Mouse (Mus musculus): ENCODE results near the gene Klf6. TPM values are rescaled to one million over a fixed set of nuclear protein-coding genes. Genes with fewer than 3 reads are reported as not detected.

Klf6 gene
- polyA plus RNA-seq (2012; rRNA removed): 11.8 and 12.3 TPM in 2 replicates

DNA sequence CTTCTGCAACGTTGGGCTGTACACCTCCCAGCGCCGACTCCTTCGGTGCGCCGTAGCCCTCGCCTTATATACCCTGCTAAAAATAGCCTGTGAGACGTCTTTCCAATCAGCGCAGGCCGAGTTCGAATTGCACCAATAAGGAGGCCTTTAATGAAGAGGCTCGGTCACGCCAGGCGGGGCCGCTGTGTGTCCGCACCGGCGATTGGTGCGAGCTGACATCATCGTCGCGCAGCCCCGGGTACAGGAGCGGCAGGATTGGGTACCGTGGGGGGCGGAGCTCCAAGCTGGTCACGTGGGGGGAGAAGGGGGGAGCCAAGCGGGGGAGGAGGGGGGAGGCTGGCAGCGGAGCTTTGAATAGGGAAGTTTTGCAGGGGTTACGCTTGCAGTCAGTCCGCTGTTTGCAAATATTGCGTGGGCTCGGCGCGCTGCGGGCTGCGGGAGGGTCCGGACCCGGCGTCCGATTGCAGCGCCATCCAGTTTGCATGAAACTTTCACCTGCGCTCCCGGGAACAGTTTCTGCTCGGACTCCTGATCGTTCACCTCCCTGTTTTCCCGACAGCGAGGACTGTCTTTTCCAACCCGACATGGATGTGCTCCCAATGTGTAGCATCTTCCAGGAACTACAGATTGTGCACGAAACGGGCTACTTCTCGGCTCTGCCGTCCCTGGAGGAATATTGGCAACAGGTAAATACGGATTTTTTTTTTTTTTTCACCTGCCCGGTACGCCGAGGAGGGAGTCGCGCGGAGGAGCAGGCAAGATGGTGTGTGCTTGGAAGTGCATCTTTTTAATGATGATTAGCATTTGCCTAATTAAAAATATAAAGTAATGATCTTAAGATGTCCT lies at the start of gene Klf6:
Gene Klf6, plus strand, starts transcription at position 326 of the 846 bp plus-strand sequence.
- WGBS: under 1% methylated on average over 57 of the region's 60 CpGs
- H3K4me1 ChIP-seq (ENCODE audit: control insufficient read depth, insufficient read depth, low read length): peaks cover 3% of the 10 kb centered on the region; the same call in 1 of the 2 replicates
- H3K4me3 ChIP-seq (replicated peaks; ENCODE audit: insufficient read depth, low read depth, low read length): peak within 1 kb of the TSS; percentile 95
- peak; percentile 99 for TF ChIP-seq POLR2A (IDR thresholded peaks at IDR 0.05; ENCODE audit: borderline replicate concordance, insufficient read depth, low read length)
- no peak for TF ChIP-seq CTCF (IDR thresholded peaks at IDR 0.05; ENCODE audit: borderline replicate concordance, insufficient read depth, low read depth, low read length)
- peak within 1 kb of the TSS; percentile 96 for H3K27ac ChIP-seq (ENCODE audit: insufficient read depth, low read length)
- no peaks in the 10 kb centered on the region for H3K27me3 ChIP-seq (ENCODE audit: control insufficient read depth, insufficient read depth, low read length)
- DNase-seq: peak; percentile 99 to 100

- TF ChIP-seq POLR2A (IDR thresholded peaks at IDR 0.05; ENCODE audit: borderline replicate concordance, insufficient read depth, low read length) (no peak), CTCF (IDR thresholded peaks at IDR 0.05; ENCODE audit: borderline replicate concordance, insufficient read depth, low read depth, low read length) (no peak)
- DNase-seq: no peak
- Histone ChIP-seq H3K4me1 (ENCODE audit: control insufficient read depth, insufficient read depth, low read length) (no peaks in the 10 kb centered on the region), H3K27ac (ENCODE audit: insufficient read depth, low read length) (no peak overlapping the region), H3K4me3 (replicated peaks; ENCODE audit: insufficient read depth, low read depth, low read length) (no peak overlapping the region), H3K27me3 (ENCODE audit: control insufficient read depth, insufficient read depth, low read length) (no peaks in the 10 kb centered on the region)
- 89% methylated on average over 9 of the region's 9 CpGs for WGBS
Measured at GRCm38 (mm10) chr13:5813433-5813832, 47.8 kb upstream of the Klf6 start.

DNA sequence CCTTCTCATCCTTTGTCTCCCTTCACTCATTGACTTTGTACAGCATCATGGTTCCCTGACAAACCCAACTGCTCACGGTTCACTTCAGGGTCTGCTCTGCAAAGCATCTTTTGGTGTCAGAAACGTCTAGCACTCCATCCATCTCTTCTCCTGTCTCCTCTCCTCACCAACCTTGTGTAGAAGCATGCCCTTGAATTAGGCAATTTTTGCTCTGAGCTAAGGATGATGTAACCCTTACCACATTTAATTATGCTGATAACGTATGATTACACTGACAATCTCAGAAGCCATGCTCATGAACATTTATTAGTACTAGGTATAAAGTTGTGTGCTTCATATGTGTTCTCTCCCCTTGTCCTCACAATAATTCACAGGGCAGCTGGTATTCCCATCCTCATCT lies 44.0 kb upstream of the Klf6 start:
- Histone ChIP-seq H3K4me1 (ENCODE audit: control insufficient read depth, insufficient read depth, low read length) (no peaks in the 10 kb centered on the region), H3K27ac (ENCODE audit: insufficient read depth, low read length) (no peak overlapping the region), H3K27me3 (ENCODE audit: control insufficient read depth, insufficient read depth, low read length) (no peaks in the 10 kb centered on the region), H3K4me3 (replicated peaks; ENCODE audit: insufficient read depth, low read depth, low read length) (no peak overlapping the region)
- TF ChIP-seq POLR2A (IDR thresholded peaks at IDR 0.05; ENCODE audit: borderline replicate concordance, insufficient read depth, low read length) (no peak), CTCF (IDR thresholded peaks at IDR 0.05; ENCODE audit: borderline replicate concordance, insufficient read depth, low read depth, low read length) (no peak)
- WGBS: 78% methylated on average over 3 of the region's 3 CpGs
- DNase-seq: no peak

- no peaks in the 10 kb centered on the region for H3K27me3 ChIP-seq (ENCODE audit: control insufficient read depth, insufficient read depth, low read length)
- TF ChIP-seq POLR2A (IDR thresholded peaks at IDR 0.05; ENCODE audit: borderline replicate concordance, insufficient read depth, low read length) (no peak), CTCF (IDR thresholded peaks at IDR 0.05; ENCODE audit: borderline replicate concordance, insufficient read depth, low read depth, low read length) (no peak)
- 47% methylated on average over 3 of the region's 3 CpGs for WGBS
- H3K4me1 ChIP-seq (ENCODE audit: control insufficient read depth, insufficient read depth, low read length): no peaks in the 10 kb centered on the region
- DNase-seq: no peak
- H3K27ac ChIP-seq (ENCODE audit: insufficient read depth, low read length): no peak overlapping the region
- H3K4me3 ChIP-seq (replicated peaks; ENCODE audit: insufficient read depth, low read depth, low read length): no peak overlapping the region
Measured at GRCm38 (mm10) chr13:5819173-5819572, 42.1 kb upstream of the Klf6 start.

GRCm38 (mm10) chr13:5822586-5822985 lies 38.7 kb upstream of the Klf6 start:
- no peaks in the 10 kb centered on the region for H3K4me1 ChIP-seq (ENCODE audit: control insufficient read depth, insufficient read depth, low read length)
- H3K4me3 ChIP-seq (replicated peaks; ENCODE audit: insufficient read depth, low read depth, low read length): no peak overlapping the region
- DNase-seq: no peak
- TF ChIP-seq CTCF (IDR thresholded peaks at IDR 0.05; ENCODE audit: borderline replicate concordance, insufficient read depth, low read depth, low read length): no peak
- TF ChIP-seq POLR2A (IDR thresholded peaks at IDR 0.05; ENCODE audit: borderline replicate concordance, insufficient read depth, low read length): no peak
- H3K27ac ChIP-seq (ENCODE audit: insufficient read depth, low read length): no peak overlapping the region
- 62% methylated on average over 11 of the region's 11 CpGs for WGBS
- no peaks in the 10 kb centered on the region for H3K27me3 ChIP-seq (ENCODE audit: control insufficient read depth, insufficient read depth, low read length)

GRCm38 (mm10) chr13:5823150-5823549 lies 38.1 kb upstream of the Klf6 start:
- no peak overlapping the region for H3K27ac ChIP-seq (ENCODE audit: insufficient read depth, low read length)
- no peak for TF ChIP-seq CTCF (IDR thresholded peaks at IDR 0.05; ENCODE audit: borderline replicate concordance, insufficient read depth, low read depth, low read length)
- no peak for TF ChIP-seq POLR2A (IDR thresholded peaks at IDR 0.05; ENCODE audit: borderline replicate concordance, insufficient read depth, low read length)
- no peak overlapping the region for H3K4me3 ChIP-seq (replicated peaks; ENCODE audit: insufficient read depth, low read depth, low read length)
- H3K27me3 ChIP-seq (ENCODE audit: control insufficient read depth, insufficient read depth, low read length): no peaks in the 10 kb centered on the region
- no peaks in the 10 kb centered on the region for H3K4me1 ChIP-seq (ENCODE audit: control insufficient read depth, insufficient read depth, low read length)
- 82% methylated on average over 7 of the region's 7 CpGs for WGBS
- DNase-seq: no peak

- Histone ChIP-seq H3K4me1 (ENCODE audit: control insufficient read depth, insufficient read depth, low read length) (no peaks in the 10 kb centered on the region), H3K27ac (ENCODE audit: insufficient read depth, low read length) (no peak overlapping the region), H3K4me3 (replicated peaks; ENCODE audit: insufficient read depth, low read depth, low read length) (no peak overlapping the region), H3K27me3 (ENCODE audit: control insufficient read depth, insufficient read depth, low read length) (no peaks in the 10 kb centered on the region)
- no peak for DNase-seq
- WGBS: 71% methylated on average over 8 of the region's 8 CpGs
- no peak for TF ChIP-seq POLR2A (IDR thresholded peaks at IDR 0.05; ENCODE audit: borderline replicate concordance, insufficient read depth, low read length)
Measured at GRCm38 (mm10) chr13:5824189-5824815, 37.0 kb upstream of the Klf6 start.
